Mouse (Mus musculus): Measurements from ENCODE around the gene Alpk3. TPM values are rescaled to one million over a fixed set of nuclear protein-coding genes. Genes with fewer than 3 reads are reported as not detected.

Alpk3 gene
- polyA plus RNA-seq, 1 experiment from 2014 or later: not detected

GRCm38 (mm10) chr7:81154960-81155359 lies 97.6 kb downstream of the Alpk3 start:
- H3K4me2 ChIP-seq (ENCODE audit: low read depth, low read length, severe bottlenecking): no peak overlapping the region
- H3K4me1 ChIP-seq (replicated peaks; ENCODE audit: control insufficient read depth, insufficient read depth, low read length): no peaks in the 10 kb centered on the region
- H3K4me3 ChIP-seq (ENCODE audit: low read depth, low read length): no peak overlapping the region
- H3K27me3 ChIP-seq (ENCODE audit: control insufficient read depth, insufficient read depth, low read length): no peaks in the 10 kb centered on the region
- no peak overlapping the region for H3K9ac ChIP-seq (ENCODE audit: low read length)
- ATAC-seq (replicated peaks; ENCODE audit: low FRiP score) (peak; percentile 60; the same call in 1 of the 2 replicates), DNase-seq (ENCODE audit: low spot score) (peak; percentile 83)
- no peak overlapping the region for H3K27ac ChIP-seq (ENCODE audit: low read depth, low read length)
- no peaks in the 10 kb centered on the region for H3K36me3 ChIP-seq (ENCODE audit: control insufficient read depth, insufficient read depth, low read length)
- no peaks in the 10 kb centered on the region for H3K9me3 ChIP-seq (ENCODE audit: control insufficient read depth, low read length)
- WGBS: 2% methylated on average over 3 of the region's 3 CpGs

Other genes starting within 250 kb of the Alpk3 start
- 28.0 and 29.1 TPM in 2 replicates for gene Iqgap1, start 231.6 kb upstream of the Alpk3 start, polyA plus RNA-seq (2014; fragmentation: Nextera tagmentation; extraction: Ambion mirVana)
- gene Zscan2, start 196.7 kb upstream of the Alpk3 start, polyA plus RNA-seq (2014; fragmentation: Nextera tagmentation; extraction: Ambion mirVana): 3.3 and 3.8 TPM in 2 replicates
- 40.5 and 41.6 TPM in 2 replicates for gene Wdr73, start 156.3 kb upstream of the Alpk3 start, polyA plus RNA-seq (2014; fragmentation: Nextera tagmentation; extraction: Ambion mirVana)
- 7.3 and 8.6 TPM in 2 replicates for gene Nmb, start 152.5 kb upstream of the Alpk3 start, polyA plus RNA-seq (2014; fragmentation: Nextera tagmentation; extraction: Ambion mirVana)
- gene Sec11a, start 109.8 kb upstream of the Alpk3 start, polyA plus RNA-seq (2014; fragmentation: Nextera tagmentation; extraction: Ambion mirVana): 169 and 201 TPM in 2 replicates
- gene Zfp592, start 63.9 kb upstream of the Alpk3 start, polyA plus RNA-seq (2014; fragmentation: Nextera tagmentation; extraction: Ambion mirVana): 15.9 TPM in 2 replicates
- not detected in 2 replicates for gene Slc28a1, start 57.2 kb downstream of the Alpk3 start, polyA plus RNA-seq (2014; fragmentation: Nextera tagmentation; extraction: Ambion mirVana)
- 2.4 and 3.7 TPM in 2 replicates for gene Pde8a, start 156.0 kb downstream of the Alpk3 start, polyA plus RNA-seq (2014; fragmentation: Nextera tagmentation; extraction: Ambion mirVana)

Data from forebrain, embryonic 11.5 days (tissue).